Mouse (Mus musculus) right cerebral cortex, postnatal 14 days (tissue): ENCODE results near the gene Tmem98.

Source experiments
- DNase-seq: peaks from one replicate; pipeline ENCODE4 v3.0.0; 2022

The Tmem98 gene

DNA sequence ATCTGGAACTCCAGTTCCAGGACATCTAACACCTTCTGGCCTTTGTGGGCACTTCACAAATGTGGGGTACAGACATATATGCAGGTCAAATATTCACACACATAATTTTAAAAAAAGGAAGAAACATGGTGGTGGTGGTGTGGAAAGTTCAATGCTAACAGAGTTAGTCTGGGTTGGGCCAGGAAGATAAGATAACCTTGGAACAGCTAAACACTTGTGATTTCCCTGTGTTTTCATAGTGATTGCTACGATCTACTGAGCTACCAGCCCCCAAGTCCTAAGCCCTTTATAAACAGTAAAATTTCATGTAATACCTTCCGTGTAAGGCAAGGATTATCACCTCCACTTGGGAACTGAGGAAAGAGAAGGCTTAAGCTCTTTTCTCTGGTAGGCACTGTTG, 46.9 kb downstream of the Tmem98 start:
- DNase-seq: no peak

DNA sequence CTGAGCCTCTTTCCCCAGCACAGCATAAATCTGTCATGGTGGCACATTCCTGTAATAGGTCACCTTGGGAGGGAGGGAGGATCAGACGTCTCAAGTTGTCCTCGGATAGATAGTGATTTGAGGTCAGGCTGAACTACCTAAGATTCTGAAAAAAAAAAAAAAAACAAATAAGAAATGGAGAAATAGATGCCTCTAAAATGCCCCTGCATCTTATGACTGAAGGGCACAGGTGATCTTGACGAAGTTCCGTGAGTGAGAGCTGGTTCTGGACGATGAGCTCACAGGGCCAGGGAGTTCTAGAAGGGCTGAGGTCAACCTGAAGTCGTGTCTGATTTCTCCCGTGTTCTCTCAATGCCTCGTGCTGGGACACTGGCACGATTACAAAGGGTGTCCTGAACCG, 48.1 kb downstream of the Tmem98 start, which contains the start of gene Spaca3:
Gene Spaca3 (plus strand): TSS at position 301 of the 400 bp plus-strand sequence.
- no peak for DNase-seq

DNA sequence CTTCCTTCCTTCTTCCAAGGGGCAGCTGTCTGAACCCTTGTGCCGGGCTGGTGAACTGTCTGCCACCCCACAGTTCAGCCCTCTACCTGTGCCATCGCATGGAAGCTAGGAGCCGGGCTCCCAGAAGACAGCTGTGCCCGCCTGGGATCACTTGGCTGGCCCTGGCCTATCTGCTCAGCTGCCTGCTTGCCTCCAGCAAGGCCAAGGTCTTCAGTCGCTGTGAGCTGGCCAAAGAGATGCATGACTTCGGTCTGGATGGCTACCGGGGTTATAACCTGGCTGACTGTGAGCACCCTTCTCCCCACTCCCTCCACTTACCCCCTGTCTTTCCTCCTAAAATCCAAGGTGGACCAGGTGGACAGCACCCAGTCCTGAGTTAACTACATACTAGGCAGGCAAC, 53.0 kb downstream of the Tmem98 start:
- DNase-seq: no peak

DNA sequence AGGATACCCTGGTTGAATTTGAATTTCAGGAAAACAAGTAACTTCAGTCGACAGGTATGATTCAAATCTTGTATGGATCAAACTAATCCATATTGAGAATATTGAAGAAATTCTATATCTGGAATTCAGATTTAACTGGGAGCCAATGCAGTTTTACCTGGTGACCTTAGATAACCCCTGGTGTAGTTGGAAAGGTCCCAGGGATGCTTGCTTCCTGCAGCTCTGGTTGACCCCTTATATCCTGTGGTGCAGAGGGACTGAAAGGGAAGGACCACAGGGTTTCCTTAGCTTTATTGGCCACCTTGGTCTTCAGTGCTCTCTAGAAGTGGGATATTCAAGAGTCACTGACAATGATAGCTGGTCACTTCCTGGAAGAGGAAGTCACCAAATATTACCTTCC, 58.1 kb downstream of the Tmem98 start:
- no peak for DNase-seq
